Mouse (Mus musculus) gastrocnemius, adult 8-10 months (tissue): ENCODE results near the gene Prr22. TPM values are rescaled to one million over a fixed set of nuclear protein-coding genes. Genes with fewer than 3 reads are reported as not detected.

Experiments
- DNase-seq, 2 experiments: peaks; one replicate each; pipeline ENCODE4 v3.0.0; 2022; ENCODE audit warnings: low spot score in 2 of 2
- total RNA-seq, 4 experiments: library from RNA; stranded (reverse); gene quantifications; 2 replicates each; pipeline ENCODE4 v1.2.4; 2022

Prr22 gene
- total RNA-seq, 4 experiments from 2014 or later = 0.12 TPM; not detected in 3

DNA sequence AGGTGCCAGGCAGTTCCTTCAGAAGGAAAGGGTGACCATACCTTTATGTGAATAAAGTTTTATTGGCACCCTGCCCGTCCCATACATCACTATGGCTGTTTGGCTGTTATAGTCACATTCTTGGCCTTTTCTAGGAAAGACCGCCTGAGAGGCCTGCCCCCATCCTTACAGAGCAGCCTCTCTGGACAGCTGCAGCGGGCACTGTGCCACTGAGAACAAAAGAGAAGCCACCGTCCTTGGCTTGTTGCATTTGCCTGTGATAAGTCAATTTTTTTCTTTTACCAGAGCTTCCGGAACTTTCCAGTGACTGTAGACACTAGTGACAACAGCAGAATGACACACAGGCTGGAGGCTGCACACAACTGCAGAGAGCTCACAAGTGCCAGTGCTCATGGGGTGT lies 34.9 kb downstream of the Prr22 start:
- DNase-seq = no peak

- no peak for DNase-seq
Measured at GRCm38 (mm10) chr17:56805784-56806183, 35.7 kb downstream of the Prr22 start.

DNA sequence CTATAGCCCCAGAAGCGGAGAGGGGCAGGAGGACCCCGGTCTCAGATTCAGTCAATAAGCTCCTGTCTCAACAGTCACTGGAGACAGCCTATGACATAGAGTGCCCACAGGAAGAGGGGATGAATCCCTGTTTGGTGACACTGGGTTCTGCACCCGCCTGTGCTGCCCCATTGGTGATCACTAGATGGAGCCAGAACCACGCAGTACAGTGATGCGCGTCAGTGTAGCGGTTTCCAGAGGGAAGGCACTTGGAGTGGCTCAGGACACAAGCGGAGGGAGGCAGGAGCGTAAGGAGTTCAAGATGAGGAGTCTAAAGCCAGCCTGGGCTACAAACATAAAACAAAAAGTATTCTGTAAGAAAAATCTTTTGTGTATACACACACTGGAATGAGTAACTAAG lies 38.5 kb downstream of the Prr22 start:
- peak; percentile 57 to 59 for DNase-seq

- DNase-seq = peak; percentile 70 to 83
Measured at GRCm38 (mm10) chr17:56810245-56810644, 40.2 kb downstream of the Prr22 start.

DNA sequence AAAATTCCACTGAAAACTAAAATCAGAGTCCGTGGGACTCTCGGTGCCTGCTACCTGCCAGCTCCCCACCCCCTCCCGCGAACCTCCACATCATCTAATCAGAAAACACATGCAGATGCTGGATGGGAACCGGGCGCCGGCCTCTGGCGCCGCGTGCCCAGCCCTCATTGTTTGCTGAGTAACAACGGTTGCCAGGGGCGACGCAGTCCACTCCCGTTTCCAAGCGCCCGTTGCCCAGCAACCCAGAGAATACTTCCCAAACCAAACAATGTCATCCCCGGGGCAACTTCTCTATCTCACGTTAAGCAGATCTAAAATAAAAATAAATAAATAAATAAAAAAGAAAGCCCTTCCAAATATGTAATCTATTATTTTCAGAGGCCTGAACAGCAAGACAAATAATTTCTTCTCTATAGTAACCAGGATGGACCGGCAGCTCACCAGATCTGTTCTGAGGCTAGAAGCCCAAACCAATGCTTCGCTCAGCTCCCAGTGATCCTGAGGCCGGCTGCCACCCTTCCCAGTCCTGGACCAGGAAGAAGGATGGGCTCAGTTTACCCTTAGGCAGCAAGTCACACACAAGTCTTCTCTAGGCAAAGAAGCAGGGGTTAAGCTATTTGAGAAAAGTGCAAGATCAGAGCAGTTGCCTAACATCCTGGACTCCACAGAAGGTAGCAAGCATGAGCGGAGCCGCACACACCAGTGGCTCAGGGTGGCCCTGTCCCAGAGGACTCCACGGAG lies 44.4 kb downstream of the Prr22 start:
- peak; percentile 76 to 81 for DNase-seq

- DNase-seq = no peak
Measured at GRCm38 (mm10) chr17:56815057-56815345, 45.0 kb downstream of the Prr22 start.

GRCm38 (mm10) chr17:56818067-56818636 lies 48.1 kb downstream of the Prr22 start:
- DNase-seq = no peak

DNA sequence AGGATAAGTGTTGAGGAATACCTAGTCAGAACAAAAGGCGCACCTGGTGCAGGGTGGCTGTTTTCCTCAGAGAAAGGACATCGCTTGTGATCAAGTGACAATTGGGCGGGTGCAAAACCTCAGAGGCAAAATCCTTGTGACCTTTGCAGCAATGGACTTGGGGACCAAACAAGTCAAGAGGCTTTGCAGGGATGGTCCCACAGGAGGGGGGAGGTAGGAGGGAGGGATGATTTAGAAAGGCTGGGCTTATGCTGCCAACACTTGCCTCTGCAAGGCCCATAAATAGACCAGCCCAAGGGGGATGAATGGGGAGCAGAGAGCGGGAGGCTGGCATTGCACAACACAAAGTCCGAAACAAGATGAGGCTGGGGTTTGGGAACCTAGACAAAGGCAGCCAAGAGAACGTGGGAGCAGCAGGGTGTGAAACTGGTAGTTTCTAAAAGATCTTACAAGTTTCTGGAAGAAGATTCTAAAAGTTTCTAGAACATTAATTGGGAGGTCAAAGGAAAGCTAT lies 49.0 kb downstream of the Prr22 start:
- DNase-seq = no peak

GRCm38 (mm10) chr17:56819694-56820111 lies 49.7 kb downstream of the Prr22 start:
- no peak for DNase-seq

Other genes with a start within 250 kb of the Prr22 start
- gene Gm20219, start 215.9 kb upstream of the Prr22 start, total RNA-seq = under 1 TPM; 0.31 to 0.83 (median 0.40) TPM
- 10 to 100 TPM; 19.7 to 30.7 (median 25.9) TPM for gene Safb2, start 185.7 kb upstream of the Prr22 start, total RNA-seq
- gene Safb, start 185.4 kb upstream of the Prr22 start, total RNA-seq = 10 to 100 TPM; 29.6 to 46.7 (median 37.6) TPM
- 100 to 1,000 TPM; 119 to 142 (median 131) TPM for gene 2410015M20Rik, start 160.5 kb upstream of the Prr22 start, total RNA-seq
- gene Rpl36, start 156.8 kb upstream of the Prr22 start, total RNA-seq = 100 to 1,000 TPM; 576 to 726 (median 610) TPM
- gene Lonp1, start 143.4 kb upstream of the Prr22 start, total RNA-seq = 10 to 100 TPM; 63.0 to 69.4 (median 67.5) TPM
- gene Catsperd, start 142.1 kb upstream of the Prr22 start, total RNA-seq = not detected
- gene Ranbp3, start 97.0 kb upstream of the Prr22 start, total RNA-seq = 10 to 100 TPM; 36.5 to 40.7 (median 39.7) TPM
- 100 to 1,000 TPM; 325 to 413 (median 358) TPM for gene Ndufa11, start 52.5 kb upstream of the Prr22 start, total RNA-seq
- 1 to 10 TPM; 1.8 to 3.1 (median 2.4) TPM for gene Vmac, start 52.2 kb upstream of the Prr22 start, total RNA-seq
- 1 to 10 TPM; 1.9 to 5.0 (median 3.5) TPM for gene Nrtn, start 12.7 kb upstream of the Prr22 start, total RNA-seq
- gene Dus3l, start 5.5 kb upstream of the Prr22 start, total RNA-seq = 10 to 100 TPM; 12.6 to 17.4 (median 15.4) TPM
- gene Rfx2, start 60.8 kb downstream of the Prr22 start, total RNA-seq = 1 to 10 TPM; 1.8 to 3.6 (median 2.5) TPM
- gene Acsbg2, start 104.2 kb downstream of the Prr22 start, total RNA-seq = not detected
- gene 1700061G19Rik, start 105.2 kb downstream of the Prr22 start, total RNA-seq = not detected
- gene Mllt1, start 165.2 kb downstream of the Prr22 start, total RNA-seq = 10 to 100 TPM; 19.5 to 24.2 (median 21.8) TPM
- gene Acer1, start 211.9 kb downstream of the Prr22 start, total RNA-seq = not detected
- gene Clpp, start 220.1 kb downstream of the Prr22 start, total RNA-seq = 10 to 100 TPM; 35.8 to 39.5 (median 37.5) TPM
- gene Alkbh7, start 227.1 kb downstream of the Prr22 start, total RNA-seq = 10 to 100 TPM; 20.2 to 27.1 (median 21.9) TPM
- gene Pspn, start 229.8 kb downstream of the Prr22 start, total RNA-seq = not detected
- gene Gtf2f1, start 241.0 kb downstream of the Prr22 start, total RNA-seq = 10 to 100 TPM; 13.3 to 17.5 (median 15.5) TPM
- gene Gm17949, start 241.2 kb downstream of the Prr22 start, total RNA-seq = under 1 TPM in 1 of 4 experiments, not detected in 3; 0.27 TPM